Mouse (Mus musculus) testis, adult 2 months (tissue): ENCODE measurements around the gene B3galnt1.

ENCODE experiments used
- CTCF ChIP-seq: fragments of 200-500 bp; IDR thresholded peaks from 2 replicates; pipeline ENCODE4 v1.5.1; 2012; ENCODE audit warnings: low read depth, mild to moderate bottlenecking, inconsistent platforms, low read length, moderate library complexity; ENCODE audit not compliant: control insufficient read depth, insufficient read depth, insufficient replicate concordance
- POLR2A ChIP-seq: fragments of 200-500 bp; IDR thresholded peaks from 2 replicates; pipeline ENCODE4 v1.6.1; 2012; ENCODE audit warnings: low read depth, mild to moderate bottlenecking, inconsistent platforms, low read length, moderate library complexity; ENCODE audit not compliant: control insufficient read depth

- TF ChIP-seq CTCF: no peak
- TF ChIP-seq POLR2A: no peak
Observed at GRCm38 (mm10) chr3:69633706-69634420, 35.1 kb upstream of the B3galnt1 start.
